Mouse (Mus musculus) stomach, postnatal 0 days (tissue): ENCODE measurements at regions not wholly inside any gene's neighbourhood (a gene's known extent, or its start where the extent isn't known, plus 50 kb on each side); places are given as distances from the start of the nearest gene placed in this dataset.
A peak's percentile ranks its signal among the peaks of the same experiment; 100 is the strongest.

Experiments used
- ATAC-seq: fragments of 200-750 bp; cut with Nextera tagmentation; 2 replicates; pipeline ENCODE4 v1.8.0; 2017; ENCODE audit not compliant: low FRiP score, low TSS enrichment
- DNase-seq: peaks from one replicate; pipeline ENCODE4 v3.0.0-alpha.2; 2016; ENCODE audit warnings: low spot score
- H3K27ac ChIP-seq: fragments of 300-500 bp; sonication (generic); replicated peaks from 2 replicates; pipeline ENCODE4 v1.5.1; 2014; ENCODE audit warnings: mild to moderate bottlenecking, control low read depth
- H3K27me3 ChIP-seq: fragments of 300-500 bp; sonication (generic); 2 replicates; pipeline ENCODE4 v1.6.1; 2014; ENCODE audit warnings: low read length; ENCODE audit not compliant: control insufficient read depth, insufficient read depth
- H3K36me3 ChIP-seq: fragments of 300-500 bp; sonication (generic); 2 replicates; pipeline ENCODE4 v1.6.1; 2014; ENCODE audit warnings: low read length, mixed read lengths; ENCODE audit not compliant: control insufficient read depth, insufficient read depth
- H3K4me1 ChIP-seq: fragments of 300-500 bp; sonication (generic); replicated peaks from 2 replicates; pipeline ENCODE4 v1.6.1; 2014; ENCODE audit warnings: antibody characterized with exemption; ENCODE audit not compliant: control insufficient read depth, insufficient read depth
- H3K4me2 ChIP-seq: fragments of 300-500 bp; sonication (generic); replicated peaks from 2 replicates; pipeline ENCODE4 v1.6.1; 2014; ENCODE audit warnings: low read depth, mild to moderate bottlenecking, control low read depth, moderate library complexity
- H3K4me3 ChIP-seq: fragments of 300-500 bp; sonication (generic); 2 replicates; pipeline ENCODE4 v1.5.1; 2014; ENCODE audit warnings: low read depth, low read length, control low read depth
- H3K9ac ChIP-seq: fragments of 300-500 bp; sonication (generic); 2 replicates; pipeline ENCODE4 v1.6.1; 2014; ENCODE audit warnings: mild to moderate bottlenecking, low read length, control low read depth, mixed read lengths
- H3K9me3 ChIP-seq: fragments of 300-500 bp; sonication (generic); 2 replicates; pipeline ENCODE4 v1.6.1; 2016; ENCODE audit warnings: low read length; ENCODE audit not compliant: control insufficient read depth
- CTCF ChIP-seq: IDR thresholded peaks from 2 replicates; pipeline ENCODE4 v1.5.1; 2016; ENCODE audit warnings: antibody characterized with exemption, low read depth, mild to moderate bottlenecking, moderate library complexity
- EP300 ChIP-seq: optimal IDR thresholded peaks from 2 replicates; pipeline ENCODE3; 2016; ENCODE audit warnings: antibody characterized with exemption
- WGBS: fragments of 180-500 bp; shearing (Covaris S2); extraction: QIAGEN DNeasy Blood & Tissue Kit; methylation state at CpG from one replicate; pipeline ENCODE4 v1.1.7; 2014; 5-methylcytosine and 5-hydroxymethylcytosine counted together

GRCm38 (mm10) chr4:148356654-148357053 lies 68.9 kb upstream of the Disp3 start:
- DNase-seq (no peak), ATAC-seq (no peak)
- no peak for TF ChIP-seq CTCF
- TF ChIP-seq EP300: no peak
- H3K4me3 ChIP-seq: no peak overlapping the region
- no peak overlapping the region for H3K9ac ChIP-seq
- no peaks in the 10 kb centered on the region for H3K27me3 ChIP-seq
- no peaks in the 10 kb centered on the region for H3K9me3 ChIP-seq
- no peak overlapping the region for H3K4me2 ChIP-seq
- H3K36me3 ChIP-seq: no peaks in the 10 kb centered on the region
- 68% methylated on average over 3 of the region's 3 CpGs for WGBS
- H3K4me1 ChIP-seq: no peaks in the 10 kb centered on the region
- H3K27ac ChIP-seq: no peak overlapping the region

- 87% methylated on average over 3 of the region's 3 CpGs for WGBS
- Histone ChIP-seq H3K9me3 (no peaks in the 10 kb centered on the region), H3K4me1 (no peaks in the 10 kb centered on the region), H3K36me3 (no peaks in the 10 kb centered on the region), H3K27me3 (no peaks in the 10 kb centered on the region), H3K9ac (no peak overlapping the region), H3K4me3 (no peak overlapping the region), H3K27ac (no peak overlapping the region), H3K4me2 (no peak overlapping the region)
- TF ChIP-seq EP300: no peak
- no peak for TF ChIP-seq CTCF
- ATAC-seq: no peak
- no peak for DNase-seq
Observed at GRCm38 (mm10) chr4:148353969-148354368, 66.2 kb upstream of the Disp3 start.

GRCm38 (mm10) chr4:148352690-148353089 lies 64.9 kb upstream of the Disp3 start:
- TF ChIP-seq CTCF (peak; percentile 42; the same call in 1 of the 2 replicates), EP300 (no peak)
- Histone ChIP-seq H3K4me3 (no peak overlapping the region), H3K4me1 (no peaks in the 10 kb centered on the region), H3K27ac (no peak overlapping the region), H3K9ac (no peak overlapping the region), H3K36me3 (no peaks in the 10 kb centered on the region), H3K27me3 (no peaks in the 10 kb centered on the region), H3K9me3 (no peaks in the 10 kb centered on the region), H3K4me2 (no peak overlapping the region)
- ATAC-seq (no peak), DNase-seq (no peak)
- WGBS: 93% methylated on average over 5 of the region's 5 CpGs

GRCm38 (mm10) chr4:148341531-148342157 lies 53.9 kb upstream of the Disp3 start:
- Histone ChIP-seq H3K4me3 (no peak overlapping the region), H3K9ac (no peak overlapping the region), H3K4me2 (no peak overlapping the region), H3K27me3 (no peaks in the 10 kb centered on the region), H3K27ac (no peak overlapping the region), H3K9me3 (no peaks in the 10 kb centered on the region), H3K36me3 (no peaks in the 10 kb centered on the region), H3K4me1 (no peaks in the 10 kb centered on the region)
- TF ChIP-seq CTCF: no peak
- TF ChIP-seq EP300: no peak
- no peak for ATAC-seq
- DNase-seq: no peak
- WGBS: 57% methylated on average over 8 of the region's 8 CpGs

GRCm38 (mm10) chr4:148340342-148340741 lies 52.6 kb upstream of the Disp3 start:
- no peak for ATAC-seq
- H3K27me3 ChIP-seq: no peaks in the 10 kb centered on the region
- TF ChIP-seq EP300: no peak
- no peak for TF ChIP-seq CTCF
- no peak overlapping the region for H3K4me2 ChIP-seq
- H3K9me3 ChIP-seq: no peaks in the 10 kb centered on the region
- no peak overlapping the region for H3K4me3 ChIP-seq
- no peak overlapping the region for H3K27ac ChIP-seq
- no peaks in the 10 kb centered on the region for H3K36me3 ChIP-seq
- DNase-seq: no peak
- H3K4me1 ChIP-seq: no peaks in the 10 kb centered on the region
- 70% methylated on average over 9 of the region's 9 CpGs for whole genome bisulfite sequencing
- H3K9ac ChIP-seq: no peak overlapping the region

GRCm38 (mm10) chr4:148337890-148338880 lies 50.4 kb upstream of the Disp3 start:
- Histone ChIP-seq H3K27me3 (no peaks in the 10 kb centered on the region), H3K36me3 (no peaks in the 10 kb centered on the region), H3K9me3 (no peaks in the 10 kb centered on the region), H3K9ac (no peak overlapping the region), H3K27ac (no peak overlapping the region), H3K4me3 (no peak overlapping the region), H3K4me1 (no peaks in the 10 kb centered on the region), H3K4me2 (no peak overlapping the region)
- 51% methylated on average over 13 of the region's 13 CpGs for WGBS
- ATAC-seq (no peak), DNase-seq (no peak)
- no peak for TF ChIP-seq EP300
- TF ChIP-seq CTCF: peak; percentile 57
